Mouse (Mus musculus) myocyte (in vitro differentiated cells): ENCODE results near the gene Ddah1.

Experiments used
- CEBPB ChIP-seq: IDR thresholded peaks from 2 replicates; pipeline ENCODE4 v1.6.1; 2011; ENCODE audit warnings: mild to moderate bottlenecking, moderate library complexity; ENCODE audit not compliant: poor library complexity, insufficient read depth, severe bottlenecking
- E2F4 ChIP-seq: IDR thresholded peaks from one replicate; pipeline ENCODE4 v1.6.1; 2011; ENCODE audit warnings: mild to moderate bottlenecking, control low read depth, moderate library complexity; ENCODE audit not compliant: insufficient read depth
- MAX ChIP-seq: IDR thresholded peaks from one replicate; pipeline ENCODE4 v1.6.1; 2011; ENCODE audit warnings: low read depth, mild to moderate bottlenecking, control low read depth
- MYOG ChIP-seq, 3 experiments: IDR thresholded peaks; one replicate each; pipeline ENCODE4 v1.6.1; 2011; ENCODE audit warnings: control low read depth in 2 of 3, low read depth in 2 of 3, mild to moderate bottlenecking in 2 of 3; ENCODE audit not compliant: insufficient read length in 2 of 3, control insufficient read depth in 1 of 3, insufficient read depth in 1 of 3
- POLR2A ChIP-seq: IDR thresholded peaks from one replicate; pipeline ENCODE4 v1.6.1; 2011; ENCODE audit warnings: low read depth, mild to moderate bottlenecking, control low read depth, moderate library complexity; ENCODE audit not compliant: insufficient read length
- POLR2AphosphoS2 ChIP-seq: IDR thresholded peaks from one replicate; pipeline ENCODE4 v1.6.1; 2011; ENCODE audit warnings: low read depth, control low read depth; ENCODE audit not compliant: insufficient read length
- REST ChIP-seq: IDR thresholded peaks from one replicate; pipeline ENCODE4 v1.6.1; 2011; ENCODE audit warnings: mild to moderate bottlenecking, control low read depth, moderate library complexity; ENCODE audit not compliant: insufficient read depth, insufficient read length
- TCF12 ChIP-seq: IDR thresholded peaks from one replicate; pipeline ENCODE4 v1.6.1; 2011; ENCODE audit warnings: mild to moderate bottlenecking, control low read depth; ENCODE audit not compliant: poor library complexity, insufficient read depth, severe bottlenecking
- TCF3 ChIP-seq: IDR thresholded peaks from one replicate; pipeline ENCODE4 v1.6.1; 2011; ENCODE audit warnings: low read depth, control low read depth; ENCODE audit not compliant: insufficient read length
- USF1 ChIP-seq: IDR thresholded peaks from one replicate; pipeline ENCODE4 v1.6.1; 2011; ENCODE audit warnings: low read depth, mild to moderate bottlenecking, control low read depth, moderate library complexity

DNA sequence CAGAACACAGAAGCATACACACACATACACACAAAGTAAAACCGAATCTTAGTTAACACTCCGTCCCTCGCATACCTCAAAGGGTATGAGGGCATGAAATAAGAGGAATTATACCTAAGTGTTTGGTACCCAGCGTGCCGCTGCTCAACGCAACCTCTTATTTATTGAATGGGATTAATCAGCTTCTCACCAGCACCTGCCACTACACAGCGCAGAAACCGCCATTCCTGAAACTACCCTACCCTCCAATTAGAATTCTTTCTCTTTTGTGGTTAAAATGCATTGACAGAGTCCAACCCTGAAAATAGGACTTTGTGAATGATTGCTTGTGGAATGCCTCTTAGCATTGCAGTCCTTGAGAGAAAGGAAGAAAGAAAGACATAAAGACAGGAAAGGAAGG is 145.1 kb downstream of the Ddah1 start:
- TF ChIP-seq E2F4 (no peak), POLR2A (no peak), MAX (no peak), POLR2AphosphoS2 (no peak), USF1 (no peak), MYOG (IDR thresholded peaks at IDR 0.05; ENCODE audit: control insufficient read depth in 1 of 3, insufficient read depth in 1 of 3, insufficient read length in 2 of 3, low read depth in 2 of 3) (no peak), TCF3 (no peak), REST (no peak), CEBPB (no peak), TCF12 (no peak)
